Mouse (Mus musculus): Measurements from ENCODE around the gene Tbc1d2b. TPM values are rescaled to one million over a fixed set of nuclear protein-coding genes. Genes with fewer than 3 reads are reported as not detected.

Tbc1d2b gene
- polyA plus RNA-seq, 1 experiment from 2014 or later: 7.7 TPM

- Histone ChIP-seq H3K27me3 (no peaks in the 10 kb centered on the region), H3K4me1 (replicated peaks) (peaks cover 86% of the 10 kb centered on the region), H3K36me3 (replicated peaks) (peaks cover 21% of the 10 kb centered on the region), H3K4me2 (no peak overlapping the region), H3K9ac (no peak overlapping the region), H3K4me3 (replicated peaks) (no peak overlapping the region), H3K27ac (replicated peaks) (peak overlapping the region; percentile 85), H3K9me3 (replicated peaks) (no peaks in the 10 kb centered on the region)
- no peak for ATAC-seq (ENCODE audit: insufficient read depth)
- WGBS (ENCODE audit: insufficient replicate concordance): 40% methylated on average over 6 of the region's 6 CpGs
These were observed 14.7 kb downstream of the Tbc1d2b start for GRCm38 (mm10) chr9:90255844-90256405.

- Histone ChIP-seq H3K4me3 (replicated peaks) (no peak overlapping the region), H3K9ac (no peak overlapping the region), H3K9me3 (replicated peaks) (no peaks in the 10 kb centered on the region), H3K36me3 (replicated peaks) (peaks cover 32% of the 10 kb centered on the region), H3K4me2 (no peak overlapping the region), H3K4me1 (replicated peaks) (peaks cover 86% of the 10 kb centered on the region), H3K27ac (replicated peaks) (peak overlapping the region; percentile 100), H3K27me3 (no peaks in the 10 kb centered on the region)
- no peak for ATAC-seq (ENCODE audit: insufficient read depth)
- WGBS (ENCODE audit: insufficient replicate concordance): 93% methylated on average over 2 of the region's 2 CpGs
These were observed 17.4 kb downstream of the Tbc1d2b start for GRCm38 (mm10) chr9:90253181-90253580.

- peak overlapping the region; percentile 68 for H3K4me2 ChIP-seq
- ATAC-seq (ENCODE audit: insufficient read depth): peak; percentile 46
- no peaks in the 10 kb centered on the region for H3K9me3 ChIP-seq (replicated peaks)
- H3K36me3 ChIP-seq (replicated peaks): peaks cover 51% of the 10 kb centered on the region
- peak overlapping the region; percentile 100 for H3K27ac ChIP-seq (replicated peaks)
- no peak overlapping the region for H3K4me3 ChIP-seq (replicated peaks)
- 31% methylated on average over 13 of the region's 13 CpGs for WGBS (ENCODE audit: insufficient replicate concordance)
- peak overlapping the region; percentile 33 for H3K9ac ChIP-seq
- H3K27me3 ChIP-seq: no peaks in the 10 kb centered on the region
- peaks cover 86% of the 10 kb centered on the region for H3K4me1 ChIP-seq (replicated peaks)
These were observed 19.4 kb downstream of the Tbc1d2b start for GRCm38 (mm10) chr9:90250964-90251750.

- peak overlapping the region; percentile 68 for H3K4me2 ChIP-seq
- peak overlapping the region; percentile 64 for H3K9ac ChIP-seq
These were observed 20.3 kb downstream of the Tbc1d2b start for GRCm38 (mm10) chr9:90250141-90250775.

GRCm38 (mm10) chr9:90249036-90249435 lies 21.6 kb downstream of the Tbc1d2b start:
- ATAC-seq (ENCODE audit: insufficient read depth): no peak
- Histone ChIP-seq H3K4me3 (replicated peaks) (peak overlapping the region; percentile 37), H3K27ac (replicated peaks) (peak overlapping the region; percentile 100), H3K4me1 (replicated peaks) (peaks cover 96% of the 10 kb centered on the region), H3K27me3 (no peaks in the 10 kb centered on the region), H3K4me2 (peak overlapping the region; percentile 68), H3K9ac (peak overlapping the region; percentile 64), H3K9me3 (replicated peaks) (no peaks in the 10 kb centered on the region), H3K36me3 (replicated peaks) (peaks cover 67% of the 10 kb centered on the region)
- WGBS (ENCODE audit: insufficient replicate concordance): 22% methylated on average over 2 of the region's 2 CpGs

More at GRCm38 (mm10) chr9:90250141-90250775, 20.3 kb downstream of the Tbc1d2b start:
- 24% methylated on average over 5 of the region's 5 CpGs for WGBS (ENCODE audit: insufficient replicate concordance)
- H3K27ac ChIP-seq (replicated peaks): peak overlapping the region; percentile 100
- H3K36me3 ChIP-seq (replicated peaks): peaks cover 60% of the 10 kb centered on the region
- peak; percentile 94 for ATAC-seq (ENCODE audit: insufficient read depth)
- H3K4me3 ChIP-seq (replicated peaks): peak overlapping the region; percentile 37
- H3K9me3 ChIP-seq (replicated peaks): no peaks in the 10 kb centered on the region
- H3K4me1 ChIP-seq (replicated peaks): peaks cover 89% of the 10 kb centered on the region
- no peaks in the 10 kb centered on the region for H3K27me3 ChIP-seq

GRCm38 (mm10) chr9:90248326-90248725 lies 22.3 kb downstream of the Tbc1d2b start:
- Histone ChIP-seq H3K9ac (peak overlapping the region; percentile 64), H3K4me2 (peak overlapping the region; percentile 68), H3K4me1 (replicated peaks) (peaks cover 100% of the 10 kb centered on the region), H3K27ac (replicated peaks) (peak overlapping the region; percentile 100), H3K36me3 (replicated peaks) (peaks cover 62% of the 10 kb centered on the region), H3K9me3 (replicated peaks) (no peaks in the 10 kb centered on the region), H3K27me3 (no peaks in the 10 kb centered on the region), H3K4me3 (replicated peaks) (peak overlapping the region; percentile 37)
- 88% methylated on average over 7 of the region's 7 CpGs for WGBS (ENCODE audit: insufficient replicate concordance)
- no peak for ATAC-seq (ENCODE audit: insufficient read depth)

GRCm38 (mm10) chr9:90247316-90247715 lies 23.3 kb downstream of the Tbc1d2b start:
- H3K4me3 ChIP-seq (replicated peaks): no peak overlapping the region
- 57% methylated on average over 7 of the region's 7 CpGs for whole genome bisulfite sequencing (ENCODE audit: insufficient replicate concordance)
- H3K9ac ChIP-seq: no peak overlapping the region
- peaks cover 57% of the 10 kb centered on the region for H3K36me3 ChIP-seq (replicated peaks)
- H3K27me3 ChIP-seq: no peaks in the 10 kb centered on the region
- no peak for ATAC-seq (ENCODE audit: insufficient read depth)
- peaks cover 100% of the 10 kb centered on the region for H3K4me1 ChIP-seq (replicated peaks)
- H3K27ac ChIP-seq (replicated peaks): peak overlapping the region; percentile 100
- no peaks in the 10 kb centered on the region for H3K9me3 ChIP-seq (replicated peaks)
- H3K4me2 ChIP-seq: no peak overlapping the region

GRCm38 (mm10) chr9:90245781-90246180 lies 24.8 kb downstream of the Tbc1d2b start:
- H3K4me1 ChIP-seq (replicated peaks): peaks cover 95% of the 10 kb centered on the region
- H3K36me3 ChIP-seq (replicated peaks): peaks cover 67% of the 10 kb centered on the region
- H3K4me2 ChIP-seq: 0 out of 2 replicates have a peak overlapping the region, but pooled peaks have one; percentile 4
- peak overlapping the region; percentile 100 for H3K27ac ChIP-seq (replicated peaks)
- no peak overlapping the region for H3K4me3 ChIP-seq (replicated peaks)
- 46% methylated on average over 5 of the region's 5 CpGs for WGBS (ENCODE audit: insufficient replicate concordance)
- H3K9ac ChIP-seq: no peak overlapping the region
- H3K27me3 ChIP-seq: no peaks in the 10 kb centered on the region
- ATAC-seq (ENCODE audit: insufficient read depth): no peak
- H3K9me3 ChIP-seq (replicated peaks): no peaks in the 10 kb centered on the region

GRCm38 (mm10) chr9:90245206-90245605 lies 25.4 kb downstream of the Tbc1d2b start:
- Histone ChIP-seq H3K27me3 (no peaks in the 10 kb centered on the region), H3K4me3 (replicated peaks) (no peak overlapping the region), H3K9ac (no peak overlapping the region), H3K4me2 (0 out of 2 replicates have a peak overlapping the region, but pooled peaks have one; percentile 4), H3K4me1 (replicated peaks) (peaks cover 95% of the 10 kb centered on the region), H3K27ac (replicated peaks) (peak overlapping the region; percentile 100), H3K9me3 (replicated peaks) (no peaks in the 10 kb centered on the region), H3K36me3 (replicated peaks) (peaks cover 73% of the 10 kb centered on the region)
- ATAC-seq (ENCODE audit: insufficient read depth): no peak
- WGBS (ENCODE audit: insufficient replicate concordance): 30% methylated on average over 6 of the region's 6 CpGs

- Histone ChIP-seq H3K27ac (replicated peaks) (peak overlapping the region; percentile 81), H3K4me2 (no peak overlapping the region), H3K4me3 (replicated peaks) (no peak overlapping the region), H3K4me1 (replicated peaks) (peaks cover 95% of the 10 kb centered on the region), H3K9me3 (replicated peaks) (no peaks in the 10 kb centered on the region), H3K27me3 (no peaks in the 10 kb centered on the region), H3K36me3 (replicated peaks) (peaks cover 74% of the 10 kb centered on the region), H3K9ac (no peak overlapping the region)
- ATAC-seq (ENCODE audit: insufficient read depth): no peak
- WGBS (ENCODE audit: insufficient replicate concordance): 64% methylated on average over 15 of the region's 15 CpGs
These were observed 26.1 kb downstream of the Tbc1d2b start for GRCm38 (mm10) chr9:90244301-90245151.
